Mouse (Mus musculus) cerebellum, adult 2 months (tissue): ENCODE results near the gene Met. TPM values are rescaled to one million over a fixed set of nuclear protein-coding genes. Genes with fewer than 3 reads are reported as not detected.

ENCODE experiments used
- DNase-seq, 2 experiments: peaks; one replicate each; pipeline ENCODE4 v3.0.0; 2021
- H3K27ac ChIP-seq: fragments of 200-500 bp; 2 replicates; pipeline ENCODE4 v1.5.1; 2012; ENCODE audit warnings: low read length, control low read depth, inconsistent platforms; ENCODE audit not compliant: insufficient read depth
- H3K27me3 ChIP-seq: fragments of 200-500 bp; 2 replicates; pipeline ENCODE4 v1.6.1; 2012; ENCODE audit warnings: inconsistent platforms, mild to moderate bottlenecking, low read length, moderate library complexity; ENCODE audit not compliant: control insufficient read depth, insufficient read depth
- H3K4me1 ChIP-seq: fragments of 200-500 bp; 2 replicates; pipeline ENCODE4 v1.6.1; 2011; ENCODE audit warnings: low read length; ENCODE audit not compliant: control insufficient read depth, insufficient read depth
- H3K4me3 ChIP-seq: fragments of 200-500 bp; replicated peaks from 2 replicates; pipeline ENCODE3; 2011; ENCODE audit warnings: mild to moderate bottlenecking, low read depth, low read length, control low read depth; ENCODE audit not compliant: insufficient read depth
- CTCF ChIP-seq: fragments of 200-500 bp; IDR thresholded peaks from 2 replicates; pipeline ENCODE4 v1.5.1; 2011; ENCODE audit warnings: low read depth, mild to moderate bottlenecking, control low read depth, low read length, moderate library complexity, borderline replicate concordance; ENCODE audit not compliant: insufficient read depth
- POLR2A ChIP-seq: fragments of 200-500 bp; IDR thresholded peaks from 2 replicates; pipeline ENCODE4 v1.6.1; 2011; ENCODE audit warnings: low read length, control low read depth, borderline replicate concordance; ENCODE audit not compliant: insufficient read depth
- WGBS: fragments of 180-500 bp; shearing (Covaris S2); methylation state at CpG from one replicate; pipeline ENCODE4 v1.1.7; 2018; 5-methylcytosine and 5-hydroxymethylcytosine counted together
- polyA plus RNA-seq: library from polyadenylated mRNA; depleted of rRNA; stranded (reverse); fragments of >200 nt; gene quantifications from 2 replicates; pipeline ENCODE4 v1.2.3, GENCODE M21; 2012

Met gene
- polyA plus RNA-seq, 1 experiment, result 0.44 TPM

DNA sequence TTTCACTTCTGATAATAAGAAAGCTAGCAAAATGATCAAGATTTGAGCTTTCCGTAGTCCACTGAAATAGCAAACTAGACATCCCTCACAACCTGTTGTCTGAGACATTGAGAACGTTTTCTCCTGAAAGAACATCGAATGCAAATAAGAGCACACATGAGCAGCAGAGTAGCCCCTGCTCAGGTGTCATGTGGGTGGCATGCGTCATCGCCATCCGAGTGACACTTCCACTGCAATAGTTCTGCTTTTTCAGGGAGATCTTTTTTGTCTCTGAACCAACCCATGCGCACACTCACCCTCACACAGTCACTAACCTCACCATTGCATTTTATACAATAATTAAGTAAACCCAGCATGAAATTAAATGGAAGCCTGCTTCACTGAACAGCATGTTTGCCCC is 78.8 kb downstream of the Met start:
- no peaks in the 10 kb centered on the region for H3K27me3 ChIP-seq
- DNase-seq, result no peak
- H3K4me3 ChIP-seq, result no peak overlapping the region
- 83% methylated on average over 7 of the region's 7 CpGs for WGBS
- H3K4me1 ChIP-seq, result no peaks in the 10 kb centered on the region
- TF ChIP-seq POLR2A, result no peak
- no peak for TF ChIP-seq CTCF
- no peak overlapping the region for H3K27ac ChIP-seq

DNA sequence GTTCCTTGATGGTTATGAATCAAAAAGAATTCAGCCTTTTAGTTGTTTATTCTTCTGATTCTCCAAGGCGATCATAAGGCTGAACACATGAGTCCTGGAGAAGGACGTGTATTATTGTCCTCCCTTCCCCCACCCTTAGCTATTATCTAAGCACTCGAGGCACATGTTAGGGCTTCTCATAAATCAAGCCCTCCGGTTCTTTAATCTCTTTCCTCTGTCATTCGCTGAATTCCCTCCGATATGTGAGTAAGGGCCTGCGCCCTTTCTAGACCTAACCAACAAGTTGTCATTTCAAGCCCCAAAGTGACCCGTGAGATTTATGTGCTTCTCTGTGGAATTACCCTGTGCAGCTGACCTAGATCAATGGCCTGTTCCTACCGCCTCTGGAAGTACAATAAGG is 81.9 kb downstream of the Met start:
- DNase-seq, result no peak
- WGBS, result 89% methylated on average over 9 of the region's 9 CpGs
- Histone ChIP-seq H3K27me3 (no peaks in the 10 kb centered on the region), H3K27ac (no peak overlapping the region), H3K4me1 (no peaks in the 10 kb centered on the region), H3K4me3 (no peak overlapping the region)
- no peak for TF ChIP-seq POLR2A
- TF ChIP-seq CTCF, result no peak

DNA sequence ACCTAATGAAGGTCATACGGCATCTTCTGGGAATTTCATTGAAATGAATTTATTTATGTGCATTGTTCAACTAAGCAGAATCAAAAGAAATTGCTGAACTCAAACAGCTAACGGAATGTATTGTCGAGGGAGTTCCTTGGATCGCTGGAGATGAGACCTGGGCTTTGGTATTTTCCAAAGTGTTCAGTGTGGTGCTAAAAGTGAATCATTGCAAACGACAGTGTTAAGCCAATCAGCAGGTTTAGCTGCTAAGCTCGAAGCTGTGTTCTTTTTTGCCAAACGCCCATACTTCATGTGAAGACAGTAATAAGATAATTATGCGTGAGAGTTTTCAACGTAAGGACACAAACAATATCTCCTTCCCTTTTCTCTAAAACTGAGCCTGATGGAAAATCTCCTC is 82.7 kb downstream of the Met start:
- Histone ChIP-seq H3K27ac (no peak overlapping the region), H3K4me3 (no peak overlapping the region), H3K27me3 (no peaks in the 10 kb centered on the region), H3K4me1 (no peaks in the 10 kb centered on the region)
- DNase-seq, result no peak
- 69% methylated on average over 9 of the region's 9 CpGs for WGBS
- TF ChIP-seq CTCF (no peak), POLR2A (no peak)

DNA sequence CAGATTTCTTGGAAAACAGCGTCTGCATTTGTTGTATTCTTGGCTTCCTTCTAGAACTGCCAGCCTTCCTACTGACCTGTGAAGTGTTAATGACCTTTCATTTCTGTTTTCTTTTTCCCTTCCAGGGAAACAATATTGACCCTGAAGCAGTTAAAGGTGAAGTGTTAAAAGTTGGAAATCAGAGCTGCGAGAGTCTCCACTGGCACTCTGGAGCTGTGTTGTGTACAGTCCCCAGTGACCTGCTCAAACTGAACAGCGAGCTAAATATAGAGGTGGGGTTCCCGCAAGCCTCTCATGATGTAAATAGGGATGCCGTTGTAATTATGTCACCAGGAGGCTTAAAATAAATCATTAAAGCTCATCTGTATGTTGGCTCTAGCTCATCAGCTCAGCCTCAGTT is 83.2 kb downstream of the Met start:
- 31% methylated on average over 5 of the region's 5 CpGs for WGBS
- H3K4me3 ChIP-seq, result no peak overlapping the region
- no peak for DNase-seq
- TF ChIP-seq CTCF (no peak), POLR2A (no peak)
- H3K27me3 ChIP-seq, result no peaks in the 10 kb centered on the region
- H3K4me1 ChIP-seq, result no peaks in the 10 kb centered on the region
- H3K27ac ChIP-seq, result no peak overlapping the region

DNA sequence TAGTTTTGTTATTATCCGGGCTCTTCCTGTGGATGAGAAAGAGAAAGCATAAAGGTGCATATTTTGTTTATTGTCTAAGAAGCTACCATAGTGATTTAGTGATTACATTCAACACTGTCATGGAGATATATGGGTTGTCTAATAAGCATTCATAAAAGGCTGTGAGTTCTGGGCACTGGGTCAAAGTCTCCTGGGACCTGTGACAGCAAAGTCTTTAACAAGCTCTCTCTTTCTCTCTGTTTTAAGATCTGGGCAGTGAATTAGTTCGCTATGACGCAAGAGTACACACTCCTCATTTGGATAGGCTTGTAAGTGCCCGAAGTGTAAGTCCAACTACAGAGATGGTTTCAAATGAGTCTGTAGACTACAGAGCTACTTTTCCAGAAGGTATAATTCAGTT is 85.2 kb downstream of the Met start:
- Histone ChIP-seq H3K4me1 (no peaks in the 10 kb centered on the region), H3K27me3 (no peaks in the 10 kb centered on the region), H3K4me3 (no peak overlapping the region), H3K27ac (no peak overlapping the region)
- TF ChIP-seq CTCF (no peak), POLR2A (no peak)
- WGBS, result 56% methylated on average over 4 of the region's 4 CpGs
- DNase-seq, result no peak

DNA sequence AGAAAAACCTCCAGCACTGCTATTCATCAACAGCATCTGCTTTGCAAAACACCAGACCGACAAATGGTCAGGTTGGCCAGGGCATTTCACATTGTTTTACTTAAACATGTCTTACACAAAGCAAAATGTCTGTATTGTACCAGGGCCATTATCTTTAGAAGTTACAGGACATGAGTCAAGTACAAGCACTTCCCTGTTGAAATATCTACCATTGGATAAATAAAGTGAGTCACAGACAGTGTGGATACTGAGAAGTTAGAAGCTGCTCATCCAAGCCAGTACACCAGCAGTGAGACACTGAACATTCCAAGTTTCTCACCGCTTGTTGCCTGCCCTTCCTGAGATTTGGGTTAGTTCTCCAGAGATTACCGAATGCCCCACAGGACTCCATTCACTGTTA is 86.0 kb downstream of the Met start:
- no peak for DNase-seq
- Histone ChIP-seq H3K4me1 (no peaks in the 10 kb centered on the region), H3K4me3 (no peak overlapping the region), H3K27me3 (no peaks in the 10 kb centered on the region), H3K27ac (no peak overlapping the region)
- TF ChIP-seq CTCF, result no peak
- no peak for TF ChIP-seq POLR2A
- 77% methylated on average over 3 of the region's 3 CpGs for WGBS

DNA sequence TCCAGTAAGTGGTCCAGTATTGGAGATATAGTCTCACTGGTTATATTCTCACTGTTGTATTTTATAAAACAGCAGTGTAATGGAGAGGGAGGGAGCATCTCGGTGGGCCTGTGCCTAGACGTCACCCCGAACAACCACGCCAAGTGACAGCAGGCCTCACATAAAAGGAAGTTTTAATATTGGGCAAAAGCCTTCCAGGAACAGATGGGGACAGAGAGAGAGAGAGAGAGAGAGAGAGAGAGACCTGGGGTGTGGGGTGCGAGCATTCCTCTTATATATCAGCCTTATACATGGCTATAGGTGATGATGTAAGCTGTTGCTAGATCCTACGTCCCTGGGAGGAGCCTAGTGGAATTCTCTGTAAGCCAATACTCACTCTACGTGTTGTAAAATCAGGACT is 90.7 kb downstream of the Met start:
- Histone ChIP-seq H3K4me1 (no peaks in the 10 kb centered on the region; the same call in 1 of the 2 replicates), H3K27me3 (no peaks in the 10 kb centered on the region), H3K4me3 (no peak overlapping the region), H3K27ac (no peak overlapping the region)
- DNase-seq, result no peak
- 31% methylated on average over 7 of the region's 7 CpGs for WGBS
- TF ChIP-seq CTCF (no peak), POLR2A (no peak)

DNA sequence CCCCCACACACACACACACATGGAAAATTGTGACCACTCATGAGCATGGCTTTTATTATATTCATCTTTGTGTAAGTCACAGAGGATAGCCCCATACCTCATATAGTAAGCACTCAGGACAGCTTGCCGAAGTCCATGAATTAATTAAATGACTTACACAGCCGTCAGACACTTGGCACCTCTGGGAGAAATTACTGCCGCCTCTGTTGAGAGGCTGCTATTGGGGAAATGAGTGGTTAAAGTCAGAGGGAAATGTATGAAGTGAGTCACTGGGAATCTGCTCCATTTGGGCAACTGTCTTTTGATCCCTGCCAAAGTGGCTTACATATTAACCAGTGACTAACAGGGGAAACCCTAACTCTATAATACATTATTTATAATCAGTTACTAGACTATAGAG is 91.2 kb downstream of the Met start:
- Histone ChIP-seq H3K27ac (no peak overlapping the region), H3K4me3 (no peak overlapping the region), H3K27me3 (no peaks in the 10 kb centered on the region), H3K4me1 (no peaks in the 10 kb centered on the region; the same call in 1 of the 2 replicates)
- 18% methylated on average over 3 of the region's 3 CpGs for WGBS
- TF ChIP-seq CTCF (no peak), POLR2A (no peak)
- DNase-seq, result no peak

DNA sequence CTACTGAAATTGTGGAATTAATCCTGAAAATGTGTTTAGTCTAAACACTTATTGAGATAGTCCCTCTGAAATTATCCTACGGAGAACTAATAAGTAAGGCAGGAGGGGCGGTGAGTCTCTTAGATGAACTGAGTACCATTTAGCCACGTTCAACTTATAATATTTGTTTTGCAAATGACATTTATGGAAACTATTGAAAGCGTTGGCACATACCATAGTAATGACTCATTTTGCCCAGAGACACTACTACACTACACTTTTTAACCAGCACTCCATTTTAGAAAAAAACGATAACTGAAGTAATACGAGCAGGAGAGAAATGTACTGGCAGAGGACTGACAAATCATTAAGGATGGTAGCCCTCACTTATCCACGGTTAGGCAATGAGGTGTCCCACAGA is 92.1 kb downstream of the Met start:
- 87% methylated on average over 7 of the region's 7 CpGs for WGBS
- Histone ChIP-seq H3K27me3 (no peaks in the 10 kb centered on the region), H3K4me3 (no peak overlapping the region), H3K4me1 (no peaks in the 10 kb centered on the region; the same call in 1 of the 2 replicates), H3K27ac (no peak overlapping the region)
- DNase-seq, result no peak
- no peak for TF ChIP-seq POLR2A
- no peak for TF ChIP-seq CTCF
